In genomic region chr2:104774763-104775162, GRCm38 (mm10) we compare ENCODE assay signal across 10 mouse cellular contexts. TPM values are rescaled to one million over a fixed set of nuclear protein-coding genes. Genes with fewer than 3 reads are reported as not detected.
A peak's percentile ranks its signal among the peaks of the same experiment; 100 is the strongest.
DNase-seq lines count a peak whose midpoint lies in the region; ATAC-seq and TF ChIP-seq lines count a peak whose summit lies in the region.
"Had no signal": no experiment of that assay in that cellular context is flagged by ENCODE, and none has a peak within 500 bp of the region (broad histone marks: within the 10 kb centered on the region; RNA-seq: fewer than 3 reads in every experiment).

No protein-coding gene starts in this region.

- no peaks in the 10 kb centered on the region; the same call in 1 of the 2 replicates for H3K36me3 ChIP-seq in hindbrain, embryonic 11.5 days (ENCODE audit: control insufficient read depth, insufficient read depth, low read length)
- peaks cover 58% of the 10 kb centered on the region for H3K36me3 ChIP-seq in hindbrain, embryonic 13.5 days

- H3K27me3 ChIP-seq in hindbrain, embryonic 11.5 days (ENCODE audit: control insufficient read depth, insufficient read depth, low read length): no peaks in the 10 kb centered on the region
- H3K27me3 ChIP-seq in hindbrain, embryonic 13.5 days: no peaks in the 10 kb centered on the region
- H3K27me3 ChIP-seq: hindbrain, embryonic 15.5 days had no signal

- 0 out of 2 replicates have a peak, but pooled peaks have one; percentile 5 for TF ChIP-seq CTCF in cortical plate, adult 2 months (IDR thresholded peaks at IDR 0.05; ENCODE audit: extremely low read depth, insufficient read depth, low read length)

- H3K27ac ChIP-seq in hindbrain, embryonic 11.5 days (ENCODE audit: low read depth, low read length): no peak overlapping the region
- no peak overlapping the region for H3K27ac ChIP-seq in hindbrain, embryonic 13.5 days
- H3K27ac ChIP-seq in cortical plate, adult 2 months (ENCODE audit: insufficient read depth, low read length): no peak overlapping the region
- H3K27ac ChIP-seq: hindbrain, embryonic 15.5 days had no signal

- WGBS in hindbrain, embryonic 11.5 days: 90% methylated on average over 1 of the region's 1 CpGs
- WGBS in hindbrain, embryonic 13.5 days: 82% methylated on average over 1 of the region's 1 CpGs

- no peak for ATAC-seq in hindbrain, embryonic 11.5 days (ENCODE audit: low FRiP score)
- no peak for ATAC-seq in hindbrain, embryonic 13.5 days (ENCODE audit: low FRiP score)

- no peak overlapping the region for H3K4me3 ChIP-seq in hindbrain, embryonic 11.5 days (ENCODE audit: low read depth, low read length)
- H3K4me3 ChIP-seq in hindbrain, embryonic 13.5 days: no peak overlapping the region
- H3K4me3 ChIP-seq in cortical plate, adult 2 months (ENCODE audit: insufficient read depth, low read length): no peak overlapping the region
- H3K4me3 ChIP-seq: hindbrain, embryonic 15.5 days had no signal

- H3K4me2 ChIP-seq in hindbrain, embryonic 11.5 days (replicated peaks; ENCODE audit: low read depth, low read length): no peak overlapping the region
- H3K4me2 ChIP-seq in hindbrain, embryonic 13.5 days: no peak overlapping the region
- H3K4me2 ChIP-seq: hindbrain, embryonic 15.5 days had no signal

- no peaks in the 10 kb centered on the region for H3K9me3 ChIP-seq in hindbrain, embryonic 11.5 days (ENCODE audit: control insufficient read depth, low read length)
- no peaks in the 10 kb centered on the region for H3K9me3 ChIP-seq in hindbrain, embryonic 13.5 days
- H3K9me3 ChIP-seq: hindbrain, embryonic 15.5 days had no signal

- peak; percentile 23 for DNase-seq in hindbrain, embryonic 11.5 days (ENCODE audit: low spot score)
- DNase-seq in thymus, postnatal 0 days (ENCODE audit: low spot score): peak; percentile 39
- no peak for DNase-seq in thymus, adult 18-20 months
- DNase-seq in spleen, postnatal 10 days (ENCODE audit: low spot score in 2 of 2): no peak
- DNase-seq in spleen, postnatal 14 days (ENCODE audit: low spot score in 2 of 2): no peak
- DNase-seq in spleen, postnatal 4 days (ENCODE audit: low spot score in 2 of 2): no peak

- no peaks in the 10 kb centered on the region for H3K4me1 ChIP-seq in hindbrain, embryonic 11.5 days (replicated peaks; ENCODE audit: control insufficient read depth, insufficient read depth, low read length)
- no peaks in the 10 kb centered on the region for H3K4me1 ChIP-seq in hindbrain, embryonic 13.5 days (replicated peaks)
- no peaks in the 10 kb centered on the region for H3K4me1 ChIP-seq in cortical plate, adult 2 months (ENCODE audit: control insufficient read depth, insufficient read depth, low read length)
- H3K4me1 ChIP-seq: hindbrain, embryonic 15.5 days had no signal

- H3K9ac ChIP-seq in hindbrain, embryonic 11.5 days (ENCODE audit: low read depth, low read length): no peak overlapping the region
- H3K9ac ChIP-seq in hindbrain, embryonic 13.5 days: no peak overlapping the region
- H3K9ac ChIP-seq: hindbrain, embryonic 15.5 days had no signal

- no peak for TF ChIP-seq POLR2A in cortical plate, adult 2 months (IDR thresholded peaks at IDR 0.05; ENCODE audit: extremely low read depth, insufficient read depth, low read length)

RNA-seq across cellular contexts. Expression of gene Depdc7, which starts 32.1 kb away (rescaled TPM):
- polyA plus RNA-seq in hindbrain, embryonic 11.5 days (2014; fragmentation: Nextera tagmentation; extraction: Ambion mirVana): 2.4 TPM in 2 replicates
- 0.91 and 1.5 TPM in 2 replicates for polyA plus RNA-seq in hindbrain, embryonic 13.5 days (2015; fragmentation: Nextera tagmentation; extraction: Ambion mirVana)
- 3.7 and 4.0 TPM in 2 replicates for polyA plus RNA-seq in thymus, postnatal 0 days (2015; fragmentation: Nextera tagmentation; extraction: Ambion mirVana)
- polyA plus RNA-seq in cortical plate, adult 2 months (2012; rRNA removed): 2.0 and 2.3 TPM in 2 replicates

RNA-seq across cellular contexts. Expression of gene Qser1, which starts 41.8 kb away (rescaled TPM):
- polyA plus RNA-seq in hindbrain, embryonic 11.5 days (2014; fragmentation: Nextera tagmentation; extraction: Ambion mirVana): 14.1 and 19.6 TPM in 2 replicates
- polyA plus RNA-seq in hindbrain, embryonic 13.5 days (2015; fragmentation: Nextera tagmentation; extraction: Ambion mirVana): 7.5 and 7.6 TPM in 2 replicates
- 3.9 and 4.6 TPM in 2 replicates for polyA plus RNA-seq in thymus, postnatal 0 days (2015; fragmentation: Nextera tagmentation; extraction: Ambion mirVana)
- 5.6 and 6.3 TPM in 2 replicates for polyA plus RNA-seq in cortical plate, adult 2 months (2012; rRNA removed)

RNA-seq across cellular contexts. Expression of gene Pin1rt1, which starts 58.6 kb away (rescaled TPM):
- polyA plus RNA-seq in hindbrain, embryonic 11.5 days (2014; fragmentation: Nextera tagmentation; extraction: Ambion mirVana): not detected in 2 replicates
- not detected in 2 replicates for polyA plus RNA-seq in hindbrain, embryonic 13.5 days (2015; fragmentation: Nextera tagmentation; extraction: Ambion mirVana)
- polyA plus RNA-seq in thymus, postnatal 0 days (2015; fragmentation: Nextera tagmentation; extraction: Ambion mirVana): not detected in 2 replicates
- polyA plus RNA-seq in cortical plate, adult 2 months (2012; rRNA removed): not detected in 2 replicates
- polyA plus RNA-seq: spleen, adult 2 months had no signal

Comparison
In these comparisons a context has a peak if more than half of its experiments do, and no peak if none do; other contexts are left out.
1. DNase-seq: peak in hindbrain, embryonic 11.5 days (single experiment) and thymus, postnatal 0 days (single experiment); none in thymus, adult 18-20 months (0 of 2), spleen, postnatal 10 days (0 of 2), spleen, postnatal 14 days (0 of 2) and spleen, postnatal 4 days (0 of 2).